In the genomic region with DNA sequence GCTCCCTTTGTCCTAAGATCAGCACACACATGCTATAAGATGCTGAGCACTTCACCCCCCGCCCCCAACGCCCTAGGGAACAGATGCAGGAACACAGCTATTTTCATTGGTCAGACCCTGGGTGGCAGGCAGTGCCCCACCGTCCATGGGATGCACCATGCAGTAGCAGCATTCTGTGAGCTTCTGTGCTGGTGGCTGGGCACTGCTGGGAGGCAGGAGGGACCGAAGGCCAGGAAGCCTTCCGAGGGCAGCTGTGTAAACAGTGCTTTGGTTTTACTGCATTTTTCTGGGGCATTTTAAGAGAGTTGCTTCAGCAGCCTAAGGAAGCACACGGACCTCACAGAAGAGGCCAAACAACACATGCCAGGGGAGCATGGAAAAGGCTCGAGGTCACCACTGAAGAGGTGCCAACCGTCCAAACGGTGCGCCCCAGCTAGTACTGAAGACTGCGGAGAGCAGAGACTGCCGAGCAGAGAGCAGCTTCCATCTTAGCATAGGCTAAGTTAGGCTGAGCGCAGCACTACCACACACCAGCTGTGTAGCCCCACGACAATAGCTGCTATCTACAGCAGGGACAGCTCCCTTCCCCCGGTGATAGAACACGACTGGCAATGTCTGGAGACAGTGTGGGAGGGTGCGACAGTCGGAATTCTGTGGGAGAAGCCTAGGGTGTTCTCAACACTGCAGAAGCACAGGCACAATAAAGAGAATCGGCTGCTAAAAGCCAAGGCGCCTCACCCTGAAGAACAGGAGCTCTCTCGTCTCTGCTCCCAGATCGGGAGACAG, we compare ENCODE assay signal across 13 mouse cellular contexts. TPM values are rescaled to one million over a fixed set of nuclear protein-coding genes. Genes with fewer than 3 reads are reported as not detected.
DNase-seq lines count a peak whose midpoint lies in the region; ATAC-seq and TF ChIP-seq lines count a peak whose summit lies in the region.
"Had no signal": no experiment of that assay in that cellular context is flagged by ENCODE, and none has a peak within 500 bp of the region (broad histone marks: within the 10 kb centered on the region; RNA-seq: fewer than 3 reads in every experiment).

No protein-coding gene starts in this region.

- WGBS in kidney, embryonic 14.5 days: 49% methylated on average over 22 of the region's 22 CpGs
- 87% methylated on average over 22 of the region's 22 CpGs for WGBS in liver, postnatal 0 days (ENCODE audit: insufficient replicate concordance)
- WGBS in lung, adult 2 months: 62% methylated on average over 22 of the region's 22 CpGs
- WGBS in liver, embryonic 11.5 days: 87% methylated on average over 22 of the region's 22 CpGs

- DNase-seq in kidney, postnatal 14 days: no peak
- peak; percentile 93 for DNase-seq in right cerebral cortex, adult 18-20 months
- DNase-seq in right cerebral cortex, postnatal 4 days: no peak
- peak; percentile 77 to 96 for DNase-seq in left cerebral cortex, postnatal 25 days (ENCODE audit: low spot score in 2 of 2)
- DNase-seq in liver, postnatal 0 days: no peak
- no peak for DNase-seq in lung, adult 2 months
- DNase-seq in liver, embryonic 11.5 days (ENCODE audit: low spot score): no peak
- DNase-seq: liver, embryonic 13.5 days; thymus, postnatal 14 days had no signal

- no peak overlapping the region for H3K4me3 ChIP-seq in kidney, embryonic 14.5 days (ENCODE audit: low read length)
- no peak overlapping the region for H3K4me3 ChIP-seq in liver, postnatal 0 days (ENCODE audit: low read depth, low read length)
- H3K4me3 ChIP-seq in lung, adult 2 months (replicated peaks; ENCODE audit: extremely low read depth, low read depth, low read length): no peak overlapping the region
- no peak overlapping the region for H3K4me3 ChIP-seq in liver, embryonic 11.5 days (ENCODE audit: low read depth, low read length)
- H3K4me3 ChIP-seq: hindbrain, embryonic 15.5 days; liver, embryonic 13.5 days had no signal

- no peak overlapping the region for H3K9ac ChIP-seq in kidney, embryonic 14.5 days (ENCODE audit: low read depth, low read length)
- H3K9ac ChIP-seq in liver, postnatal 0 days (replicated peaks): no peak overlapping the region
- H3K9ac ChIP-seq in liver, embryonic 11.5 days (ENCODE audit: low read depth, low read length): no peak overlapping the region
- H3K9ac ChIP-seq: hindbrain, embryonic 15.5 days; liver, embryonic 13.5 days had no signal

- TF ChIP-seq EP300 in liver, postnatal 0 days (IDR thresholded peaks at IDR 0.05; ENCODE audit: low read depth): no peak

- ATAC-seq in kidney, embryonic 14.5 days (ENCODE audit: low FRiP score, low TSS enrichment): peak; percentile 54; the same call in 1 of the 2 replicates
- ATAC-seq in liver, postnatal 0 days: no peak
- ATAC-seq in liver, embryonic 11.5 days (replicated peaks; ENCODE audit: low FRiP score): no peak
- ATAC-seq: midbrain, embryonic 16.5 days had no signal

- no peak overlapping the region; the same call in 1 of the 2 replicates for H3K27ac ChIP-seq in kidney, embryonic 14.5 days (ENCODE audit: low read depth, low read length)
- no peak overlapping the region for H3K27ac ChIP-seq in liver, postnatal 0 days (ENCODE audit: low read depth)
- H3K27ac ChIP-seq in liver, embryonic 11.5 days (ENCODE audit: low read depth, low read length): no peak overlapping the region
- H3K27ac ChIP-seq: hindbrain, embryonic 15.5 days; liver, embryonic 13.5 days had no signal

- H3K36me3 ChIP-seq in kidney, embryonic 14.5 days (ENCODE audit: control insufficient read depth, insufficient read depth, low read length): peaks cover 100% of the 10 kb centered on the region
- H3K36me3 ChIP-seq in liver, postnatal 0 days (replicated peaks; ENCODE audit: insufficient read depth, low read length): peaks cover 99% of the 10 kb centered on the region
- peaks cover 64% of the 10 kb centered on the region for H3K36me3 ChIP-seq in liver, embryonic 11.5 days (ENCODE audit: control insufficient read depth, insufficient read depth, low read length)

- H3K9me3 ChIP-seq in kidney, embryonic 14.5 days (ENCODE audit: control insufficient read depth, low read length): no peaks in the 10 kb centered on the region
- H3K9me3 ChIP-seq in liver, postnatal 0 days (ENCODE audit: low read length): no peaks in the 10 kb centered on the region
- no peaks in the 10 kb centered on the region for H3K9me3 ChIP-seq in liver, embryonic 11.5 days (ENCODE audit: control insufficient read depth, low read length)
- H3K9me3 ChIP-seq: hindbrain, embryonic 15.5 days; liver, embryonic 13.5 days had no signal

- H3K4me2 ChIP-seq in kidney, embryonic 14.5 days (replicated peaks; ENCODE audit: low read depth, low read length): no peak overlapping the region
- no peak overlapping the region for H3K4me2 ChIP-seq in liver, postnatal 0 days (ENCODE audit: low read depth, low read length)
- no peak overlapping the region for H3K4me2 ChIP-seq in liver, embryonic 11.5 days
- H3K4me2 ChIP-seq: hindbrain, embryonic 15.5 days; liver, embryonic 13.5 days had no signal

- intact Hi-C loops in left cerebral cortex, postnatal 25 days (cut with DNase I): loop anchor here (5.0 kb wide), 1 partner anchor 58 kb away; the partner anchor contains the start of gene Myh9

- no peaks in the 10 kb centered on the region for H3K27me3 ChIP-seq in kidney, embryonic 14.5 days (ENCODE audit: control insufficient read depth, insufficient read depth, low read length)
- no peaks in the 10 kb centered on the region for H3K27me3 ChIP-seq in liver, postnatal 0 days (ENCODE audit: insufficient read depth, low read length)
- H3K27me3 ChIP-seq in liver, embryonic 11.5 days (replicated peaks; ENCODE audit: control insufficient read depth, insufficient read depth, low read length): no peaks in the 10 kb centered on the region
- H3K27me3 ChIP-seq: CH12.LX; hindbrain, embryonic 15.5 days; liver, embryonic 13.5 days had no signal

- H3K4me1 ChIP-seq in kidney, embryonic 14.5 days (ENCODE audit: control insufficient read depth, insufficient read depth, low read length): no peaks in the 10 kb centered on the region
- H3K4me1 ChIP-seq in liver, postnatal 0 days (ENCODE audit: insufficient read depth): no peaks in the 10 kb centered on the region
- H3K4me1 ChIP-seq in lung, adult 2 months (ENCODE audit: control insufficient read depth, insufficient read depth, low read length): peaks cover under 1% of the 10 kb centered on the region; the same call in 1 of the 2 replicates
- no peaks in the 10 kb centered on the region for H3K4me1 ChIP-seq in liver, embryonic 11.5 days (replicated peaks; ENCODE audit: control insufficient read depth, insufficient read depth, low read length)
- H3K4me1 ChIP-seq: hindbrain, embryonic 15.5 days; liver, embryonic 13.5 days had no signal

- TF ChIP-seq CTCF in liver, postnatal 0 days (IDR thresholded peaks at IDR 0.05; ENCODE audit: low read depth): no peak
- TF ChIP-seq CTCF in lung, adult 2 months (IDR thresholded peaks at IDR 0.05; ENCODE audit: insufficient read depth, low read length): no peak

- TF ChIP-seq POLR2A in lung, adult 2 months (IDR thresholded peaks at IDR 0.05; ENCODE audit: borderline replicate concordance, extremely low read depth, low read depth, low read length): no peak

RNA-seq across cellular contexts. Expression of gene Apol8, which starts 27.4 kb away (rescaled TPM):
- not detected in 2 replicates for polyA plus RNA-seq in kidney, embryonic 14.5 days (2014; fragmentation: Nextera tagmentation; extraction: Ambion mirVana)
- 1 to 10 TPM; 2.2 to 3.3 TPM for total RNA-seq in left cerebral cortex, postnatal 25 days (2021)
- polyA plus RNA-seq in liver, postnatal 0 days (2015; fragmentation: Nextera tagmentation; extraction: Ambion mirVana): 7.7 and 9.8 TPM in 2 replicates
- polyA plus RNA-seq in lung, adult 2 months (2012; rRNA removed): 0.05 TPM in 1 of 2 replicates, not detected in the other
- polyA plus RNA-seq in liver, embryonic 11.5 days (2014; fragmentation: Nextera tagmentation; extraction: Ambion mirVana): 2.9 and 3.2 TPM in 2 replicates

RNA-seq across cellular contexts. Expression of gene Apol9b, which starts 55.4 kb away (rescaled TPM):
- polyA plus RNA-seq in kidney, embryonic 14.5 days (2014; fragmentation: Nextera tagmentation; extraction: Ambion mirVana): 0.34 TPM in 1 of 2 replicates, not detected in the other
- total RNA-seq in left cerebral cortex, postnatal 25 days (2021): not detected
- polyA plus RNA-seq in liver, postnatal 0 days (2015; fragmentation: Nextera tagmentation; extraction: Ambion mirVana): 0.51 and 0.78 TPM in 2 replicates
- polyA plus RNA-seq in lung, adult 2 months (2012; rRNA removed): 1.7 and 2.1 TPM in 2 replicates
- not detected in 2 replicates for polyA plus RNA-seq in liver, embryonic 11.5 days (2014; fragmentation: Nextera tagmentation; extraction: Ambion mirVana)
- total RNA-seq: CH12.LX had no signal
- polyA plus RNA-seq: hindbrain, embryonic 15.5 days; liver, embryonic 13.5 days; midbrain, embryonic 16.5 days had no signal

RNA-seq across cellular contexts. Expression of gene Myh9, which starts 57.7 kb away (rescaled TPM):
- 43.8 and 72.3 TPM in 2 replicates for polyA plus RNA-seq in kidney, embryonic 14.5 days (2014; fragmentation: Nextera tagmentation; extraction: Ambion mirVana)
- 10 to 100 TPM; 69.9 to 75.5 TPM for total RNA-seq in left cerebral cortex, postnatal 25 days (2021)
- polyA plus RNA-seq in liver, postnatal 0 days (2015; fragmentation: Nextera tagmentation; extraction: Ambion mirVana): 17.7 and 22.4 TPM in 2 replicates
- 133 and 162 TPM in 2 replicates for polyA plus RNA-seq in lung, adult 2 months (2012; rRNA removed)
- 49.8 and 53.0 TPM in 2 replicates for polyA plus RNA-seq in liver, embryonic 11.5 days (2014; fragmentation: Nextera tagmentation; extraction: Ambion mirVana)

Comparison
In these comparisons a context has a peak if more than half of its experiments do, and no peak if none do; other contexts are left out.
1. DNase-seq: peak in right cerebral cortex, adult 18-20 months (single experiment) and left cerebral cortex, postnatal 25 days (2 of 2); none in kidney, postnatal 14 days (single experiment), right cerebral cortex, postnatal 4 days (single experiment), liver, postnatal 0 days (single experiment), lung, adult 2 months (single experiment) and liver, embryonic 11.5 days (single experiment).